Mouse (Mus musculus): ENCODE data around the gene Mcf2l. TPM values are rescaled to one million over a fixed set of nuclear protein-coding genes. Genes with fewer than 3 reads are reported as not detected.

The Mcf2l gene
- total RNA-seq, 2 experiments from 2014 or later: 75.1 to 93.4 TPM

DNA sequence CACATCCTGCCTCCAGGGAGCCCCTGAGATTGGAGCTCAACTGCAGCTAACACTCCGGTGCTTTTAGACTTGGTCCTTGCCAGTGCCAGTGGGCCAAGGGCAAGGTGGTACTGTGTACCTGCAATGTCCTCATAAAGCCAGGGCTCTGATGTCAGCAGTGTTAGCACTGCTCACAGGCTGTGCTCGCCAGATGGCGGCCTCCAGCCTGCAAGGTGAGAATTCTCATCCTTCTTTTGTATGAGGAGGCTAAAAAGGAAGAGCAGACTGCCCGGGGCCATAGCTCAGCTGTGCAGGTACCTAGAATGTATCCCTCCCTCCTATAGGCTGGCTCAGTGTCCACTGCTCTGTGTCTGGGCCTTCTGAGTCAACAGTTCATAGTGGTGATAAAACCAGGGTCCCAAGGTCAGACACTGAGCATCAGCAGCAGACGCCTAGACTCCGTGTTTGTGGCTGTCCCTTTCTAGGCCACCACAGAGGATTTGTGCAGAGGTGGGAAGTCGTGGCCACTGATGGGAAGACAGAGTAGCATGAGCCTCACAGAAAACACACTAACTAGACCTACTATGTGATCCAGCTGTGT, 77.5 kb downstream of the Mcf2l start:
- DNase-seq: no peak

DNA sequence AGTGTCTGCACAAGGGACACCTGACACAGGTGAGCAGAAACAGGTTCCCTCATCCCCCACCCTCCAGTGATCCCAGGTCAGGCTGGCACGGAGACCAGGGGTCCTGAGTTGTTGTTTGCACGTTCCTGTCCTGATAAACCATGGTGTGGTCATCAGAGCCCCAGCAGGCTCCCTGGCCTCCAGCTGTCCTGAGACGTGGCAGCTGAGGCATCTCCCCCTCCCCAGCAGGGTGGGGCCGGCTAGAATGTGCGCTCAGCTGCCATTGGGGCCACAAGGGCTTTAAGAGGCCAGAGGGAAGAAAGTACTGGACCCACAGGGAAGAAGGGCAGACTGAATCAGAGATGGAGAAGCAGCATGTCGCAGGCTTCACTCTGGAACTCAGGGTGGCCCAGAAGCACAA, 79.1 kb downstream of the Mcf2l start:
- no peak for DNase-seq

DNA sequence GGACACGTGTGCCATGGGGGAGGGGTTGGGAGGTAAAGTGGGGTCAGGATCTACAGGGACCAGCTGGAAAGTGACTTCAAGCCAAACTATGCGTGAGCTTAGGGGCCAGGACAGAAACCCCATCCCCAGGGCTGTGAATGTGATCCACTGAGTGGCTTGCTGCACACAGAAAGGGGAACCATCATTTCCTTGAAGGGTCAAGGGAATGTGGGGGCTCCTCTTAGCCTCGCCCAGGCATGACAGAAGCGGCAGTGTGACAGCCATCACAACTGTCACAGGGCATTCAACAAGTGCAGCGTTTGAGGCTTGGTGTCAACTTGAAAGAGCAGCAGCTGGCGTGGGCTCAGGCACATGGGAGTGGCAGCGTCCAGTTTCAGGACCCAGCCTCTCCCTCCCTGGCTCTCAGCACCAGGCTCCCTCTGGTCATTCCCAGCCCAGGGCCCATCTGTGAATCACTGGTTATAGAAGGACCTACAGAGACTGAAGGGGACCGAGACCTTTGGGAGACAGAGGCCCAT, 81.8 kb downstream of the Mcf2l start:
- DNase-seq: no peak

DNA sequence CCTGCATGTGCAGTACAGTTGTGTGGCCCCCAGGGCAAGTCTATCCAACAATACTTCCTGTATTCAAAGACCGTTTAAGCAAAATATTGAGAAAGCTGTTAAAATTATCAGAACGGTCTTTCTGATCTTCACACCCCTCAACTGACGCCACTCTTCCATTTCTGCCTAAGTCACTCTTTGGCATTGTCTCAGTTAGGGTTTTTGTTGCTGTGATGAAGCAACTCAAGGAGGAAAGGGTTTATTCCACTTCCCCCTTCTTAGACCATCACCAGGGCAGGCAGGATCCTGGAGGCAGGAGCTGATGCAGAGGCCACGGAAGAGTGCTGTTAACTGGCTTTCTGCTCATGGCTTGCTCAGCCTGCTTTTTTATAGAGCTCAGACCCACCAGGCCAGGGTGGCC, 82.3 kb downstream of the Mcf2l start:
- DNase-seq: no peak

DNA sequence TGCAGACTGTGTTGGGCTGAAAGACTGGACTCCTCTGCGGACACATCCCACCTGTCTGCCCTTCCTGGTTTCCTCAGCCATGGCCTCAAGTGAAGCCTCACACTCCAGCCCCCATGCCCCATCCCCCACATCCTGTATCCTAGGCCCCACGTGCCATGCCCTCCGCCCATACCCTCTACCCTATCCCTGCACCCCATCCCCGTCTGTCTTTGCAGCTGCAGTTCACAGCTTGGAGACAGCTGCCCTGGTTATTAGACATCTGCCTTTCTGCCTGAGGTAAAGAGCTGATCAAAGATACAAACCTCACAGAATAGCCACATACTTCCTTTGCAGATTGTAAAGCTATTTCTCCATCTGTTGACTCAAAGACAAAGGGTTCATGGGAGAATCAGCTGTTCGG, 83.3 kb downstream of the Mcf2l start:
- DNase-seq: no peak

DNA sequence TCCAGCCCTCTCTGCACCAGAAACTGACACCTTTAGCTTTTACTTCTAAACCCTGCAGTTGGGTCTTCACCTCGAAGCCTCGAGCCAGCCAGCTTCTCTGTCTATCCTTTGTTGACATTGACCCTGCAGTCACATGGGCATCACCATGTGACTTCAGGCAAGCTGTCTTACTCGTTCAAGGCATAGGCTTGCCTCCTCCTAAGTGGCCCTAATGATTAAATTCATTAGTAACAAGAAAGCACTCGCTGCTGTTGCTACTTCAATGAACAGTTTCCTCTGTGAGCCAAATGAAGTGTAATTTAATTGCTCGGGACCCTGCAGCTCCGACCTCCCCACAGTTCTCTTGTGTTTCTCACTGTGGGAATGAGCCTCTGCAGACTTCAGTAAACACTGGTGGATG, 83.8 kb downstream of the Mcf2l start:
- no peak for DNase-seq

DNA sequence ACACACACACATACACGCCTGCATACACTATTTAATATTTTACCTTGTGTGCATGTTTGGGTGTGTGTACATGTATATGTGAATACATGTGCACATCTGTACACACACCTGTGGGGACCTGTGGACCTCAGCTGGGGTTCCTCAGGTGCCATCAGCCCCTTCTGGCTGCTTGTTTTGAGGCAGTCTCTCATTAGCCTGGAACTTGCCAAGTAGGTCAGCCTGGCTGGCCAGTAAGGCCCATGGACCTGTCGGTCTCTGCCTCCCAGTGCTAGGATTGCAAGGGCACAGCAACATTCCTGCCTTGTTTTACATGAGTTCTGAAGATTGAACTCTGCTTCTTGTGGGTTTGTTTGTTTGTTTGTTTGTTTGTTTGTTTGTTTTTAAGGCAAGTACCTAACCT, 87.0 kb downstream of the Mcf2l start:
- no peak for DNase-seq

DNA sequence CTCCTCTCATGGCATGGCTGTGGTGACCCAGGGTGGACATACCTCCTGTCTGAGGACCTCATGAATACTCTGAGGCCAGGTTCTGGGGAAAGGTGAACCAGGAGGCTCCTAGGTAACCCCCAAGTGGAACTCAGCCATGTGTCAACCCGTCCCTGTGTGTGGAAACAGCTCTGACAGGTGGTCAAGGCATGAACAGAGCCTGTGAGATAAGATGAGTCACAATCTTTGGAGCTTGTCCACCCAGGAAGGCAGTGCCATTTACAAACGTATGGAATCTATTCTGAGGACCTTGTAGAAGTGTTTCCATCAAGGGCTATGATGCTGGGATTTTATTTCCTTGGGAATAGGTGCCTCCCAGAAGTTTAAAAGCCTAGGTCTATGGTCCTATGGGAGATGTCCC, 87.6 kb downstream of the Mcf2l start:
- no peak for DNase-seq

DNA sequence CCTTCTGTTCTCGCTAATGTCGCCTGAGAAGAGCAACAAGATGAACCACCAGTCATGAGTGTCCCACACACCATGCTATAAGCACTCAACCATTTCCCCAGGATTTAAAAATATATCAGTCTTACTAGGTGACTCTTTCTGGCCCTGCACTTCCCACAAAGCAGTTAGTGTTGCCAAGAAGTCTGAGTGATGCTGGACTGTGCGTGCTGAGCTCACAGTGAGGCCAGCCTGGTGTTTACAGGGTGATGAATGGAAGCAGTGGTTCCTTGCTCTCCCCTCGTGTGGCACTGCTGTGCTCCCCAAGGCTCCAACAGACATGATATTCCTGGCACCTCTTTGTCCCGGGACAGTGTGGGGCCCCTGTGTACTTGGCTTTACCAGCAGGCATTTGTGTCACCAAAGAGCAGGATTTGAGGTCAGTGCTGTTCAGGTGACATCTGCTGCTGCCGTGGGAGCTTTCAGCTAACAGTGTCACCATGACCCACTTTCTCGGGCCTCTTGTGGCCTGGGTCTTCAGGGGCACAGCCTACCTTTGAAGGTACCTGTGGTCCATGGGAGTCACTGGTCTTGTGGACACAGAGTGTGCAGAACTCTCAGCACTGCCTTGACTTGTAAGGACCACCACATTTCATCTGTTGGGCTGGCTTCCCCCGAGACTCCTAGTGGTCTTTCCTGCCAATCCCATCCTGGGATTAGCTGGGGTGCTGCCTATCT, 88.4 kb downstream of the Mcf2l start:
- DNase-seq: no peak

DNA sequence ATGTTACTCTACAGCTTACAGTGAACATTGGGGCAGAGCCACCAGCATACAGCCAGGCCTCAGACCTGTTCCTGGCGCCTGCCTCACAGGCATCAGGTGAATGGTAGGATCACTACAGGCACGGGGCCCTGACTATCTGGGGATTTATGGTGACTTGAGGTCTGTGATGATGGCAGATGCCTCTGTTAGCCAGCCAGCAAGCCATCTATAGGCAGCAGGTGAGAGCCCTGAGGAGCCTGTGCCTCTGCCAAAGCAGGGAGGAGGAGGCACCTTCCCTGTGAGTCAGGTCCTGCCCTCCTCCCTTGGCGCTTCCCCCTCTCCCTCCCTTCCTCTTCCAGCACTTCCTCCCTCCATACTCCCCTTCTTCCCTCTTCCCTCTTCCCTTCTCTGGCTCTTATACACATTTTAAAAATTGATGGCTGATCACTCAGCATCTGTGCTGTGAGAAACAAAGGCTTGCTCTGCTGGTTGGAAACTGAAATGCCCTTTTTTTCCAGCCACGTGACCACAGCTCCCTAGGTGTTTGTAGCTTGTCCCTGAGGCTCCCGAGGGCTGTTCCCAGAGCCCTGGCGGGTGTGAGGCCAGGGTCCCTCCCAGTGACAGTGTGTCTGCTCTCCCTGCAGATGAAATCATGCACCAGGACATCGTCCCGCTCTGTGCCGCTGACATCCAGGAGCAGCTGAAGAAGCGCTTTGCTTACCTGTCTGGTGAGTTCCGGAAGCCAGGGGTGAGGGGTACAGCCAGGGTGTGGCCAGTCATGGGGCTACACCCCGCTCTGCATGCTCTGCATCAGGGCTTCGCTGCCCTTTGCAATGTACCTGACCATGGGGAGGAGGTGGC, 89.2 kb downstream of the Mcf2l start:
- DNase-seq: no peak

DNA sequence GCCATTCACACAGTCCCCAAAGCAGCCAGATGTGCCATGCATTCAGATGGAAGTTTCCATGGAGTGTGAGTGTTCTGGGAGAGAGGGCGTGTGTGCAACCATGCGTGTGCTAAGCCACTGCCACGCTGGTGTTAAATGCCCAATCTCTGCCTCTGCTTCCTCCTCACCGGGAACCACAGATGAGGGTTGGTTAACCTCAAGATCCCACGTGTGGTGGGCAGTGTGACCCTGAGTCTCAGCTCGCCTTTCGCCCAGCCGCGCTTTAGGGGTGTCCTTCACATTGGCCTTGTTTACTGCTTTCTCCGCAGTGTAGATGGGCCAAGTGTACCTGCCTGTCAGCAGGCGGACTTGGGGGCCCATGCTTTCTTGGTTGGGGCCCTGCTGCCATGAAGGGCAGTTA, 102.7 kb downstream of the Mcf2l start:
- no peak for DNase-seq

DNA sequence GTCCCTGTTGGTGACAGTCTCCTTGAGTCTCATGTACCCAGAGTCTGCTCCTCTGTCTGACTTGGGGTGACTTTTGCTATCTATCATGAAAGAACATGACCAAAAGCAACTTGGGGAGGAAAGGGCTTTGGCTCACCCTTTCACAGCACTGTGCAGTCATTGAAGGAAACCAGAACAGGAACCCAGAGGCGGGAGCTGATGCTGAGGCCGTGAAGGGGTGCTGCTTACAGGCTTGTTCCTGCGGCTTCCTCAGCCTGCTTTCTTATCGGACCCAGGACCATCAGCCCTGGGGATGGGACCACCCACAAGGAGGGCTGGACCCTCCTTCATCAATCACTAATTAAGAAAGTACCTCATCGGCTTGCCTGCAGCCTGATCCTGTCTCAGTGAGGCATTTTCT, 103.1 kb downstream of the Mcf2l start:
- no peak for DNase-seq

DNA sequence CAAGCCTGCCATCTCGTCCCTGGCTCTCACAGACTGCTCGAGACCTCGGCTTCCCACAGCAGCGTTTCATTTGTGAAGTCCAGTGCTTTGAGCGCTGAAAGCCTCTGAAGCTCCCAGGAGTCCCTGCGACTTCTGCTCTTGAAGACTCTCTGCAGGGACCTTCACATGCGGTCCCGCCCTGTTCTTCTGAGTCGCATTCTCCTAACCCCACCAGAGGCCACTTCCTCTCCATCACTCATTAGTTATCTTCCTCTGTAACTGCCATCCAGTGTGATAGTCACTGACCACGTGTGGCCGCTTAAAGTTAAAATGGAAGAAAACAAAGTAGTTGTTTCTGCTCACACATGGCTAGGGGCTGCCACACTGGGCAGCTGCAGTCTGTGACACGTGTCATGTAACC, 103.7 kb downstream of the Mcf2l start:
- DNase-seq: no peak

DNA sequence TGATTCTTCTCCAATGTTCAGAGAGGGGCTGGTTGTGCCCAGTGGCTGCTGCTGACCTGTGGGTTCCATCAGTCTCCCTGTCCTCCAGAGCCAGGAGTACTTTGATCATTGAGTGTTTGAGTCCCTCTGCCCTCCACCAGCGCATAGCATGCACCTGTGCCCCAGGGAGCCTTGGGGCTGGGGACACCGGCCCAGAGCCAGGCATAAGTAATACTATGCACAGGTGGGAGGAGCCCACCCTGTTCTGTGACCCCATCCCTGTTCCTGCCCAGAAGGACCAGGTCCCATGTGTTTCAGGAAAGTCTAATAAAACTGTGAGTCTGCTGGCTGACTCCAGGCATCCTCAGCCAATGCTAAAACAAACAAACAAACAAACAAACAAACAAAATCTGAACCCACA, 104.7 kb downstream of the Mcf2l start:
- DNase-seq: no peak

DNA sequence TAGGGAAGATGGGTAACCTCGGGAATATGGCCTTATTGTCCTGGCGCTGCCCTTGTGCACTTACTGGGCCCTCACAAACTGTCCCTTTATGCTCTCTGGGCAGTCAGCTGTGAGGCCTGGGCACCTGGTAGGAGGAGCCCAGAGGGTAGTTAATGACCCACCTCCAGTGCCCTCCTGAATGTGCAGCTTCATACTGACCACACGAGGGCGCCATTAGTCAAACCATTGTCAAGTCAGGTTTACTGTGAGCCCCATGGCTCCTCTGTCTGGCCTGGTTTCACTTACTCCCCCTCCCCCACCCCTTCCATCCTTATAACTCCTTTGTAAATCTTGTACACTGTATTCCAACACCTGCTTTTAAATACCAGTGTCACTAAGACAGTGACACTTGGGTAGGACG, 105.1 kb downstream of the Mcf2l start:
- DNase-seq: peak; percentile 49 to 60

DNA sequence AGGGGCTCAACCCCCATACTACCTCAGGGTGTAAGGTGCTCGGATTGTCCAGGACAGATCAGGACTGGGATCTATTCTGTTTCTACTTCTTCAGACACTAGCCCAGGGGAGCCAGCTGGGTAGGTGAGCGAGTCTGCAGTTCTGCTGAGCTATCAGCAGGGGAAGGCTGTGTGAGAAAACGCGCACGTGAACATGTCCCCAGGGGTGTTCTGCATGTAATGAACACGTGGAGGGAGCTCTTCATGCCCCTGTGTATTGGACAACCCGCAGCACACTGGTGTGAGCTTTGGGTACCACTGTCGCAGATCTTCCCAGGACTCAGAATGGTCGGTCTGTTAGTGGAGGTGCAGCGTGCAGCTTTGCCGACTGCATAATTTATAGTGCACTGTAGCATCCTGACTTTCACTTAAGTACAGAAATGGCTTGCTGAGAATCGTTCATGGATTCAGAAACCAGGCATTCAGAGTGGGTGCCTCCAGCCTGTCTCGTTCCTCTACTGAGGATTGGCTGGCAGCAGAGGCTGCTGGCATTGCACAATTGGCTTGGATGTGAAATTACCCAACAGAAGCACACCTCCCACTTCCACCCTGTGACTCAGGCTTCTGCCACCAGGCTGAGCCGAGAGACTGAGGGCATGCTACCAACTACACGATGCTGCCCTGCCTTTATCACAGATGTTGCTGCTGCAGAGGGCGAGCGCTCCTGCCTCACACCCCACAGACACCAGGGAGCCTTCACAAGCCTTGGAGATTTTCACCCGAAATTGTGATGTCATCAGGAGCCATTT, 110.3 kb downstream of the Mcf2l start:
- DNase-seq: no peak

DNA sequence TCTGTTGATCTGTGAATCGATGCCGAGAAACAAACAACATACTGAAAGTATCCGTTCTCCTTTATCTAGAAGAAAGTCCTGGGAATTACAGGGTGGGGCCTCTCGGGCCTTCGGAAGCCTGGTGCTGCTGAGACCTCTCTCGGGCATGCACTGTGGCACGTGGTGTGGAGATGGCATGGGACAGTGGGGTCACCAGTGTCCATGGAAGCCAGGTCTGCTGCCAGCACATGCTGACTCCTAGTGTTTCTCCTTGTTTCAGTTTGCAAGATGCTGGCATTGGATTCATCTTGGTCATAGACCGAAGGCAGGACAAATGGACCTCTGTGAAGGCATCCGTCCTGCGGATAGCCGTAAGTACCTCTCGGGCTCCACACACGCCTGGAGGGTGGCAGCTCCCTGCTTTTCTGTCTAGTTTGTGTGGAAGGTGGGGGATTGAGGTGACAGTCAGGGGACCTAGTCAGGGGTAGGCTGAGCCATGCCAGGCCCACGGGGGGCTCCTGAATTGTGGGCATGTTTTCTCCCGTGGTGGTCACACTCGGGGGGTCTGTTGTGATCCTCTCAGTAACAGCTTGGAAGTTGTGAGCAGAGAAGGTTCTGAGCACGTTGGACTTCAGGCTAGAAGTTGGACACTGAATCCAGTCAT, 111.1 kb downstream of the Mcf2l start:
- DNase-seq: no peak

DNA sequence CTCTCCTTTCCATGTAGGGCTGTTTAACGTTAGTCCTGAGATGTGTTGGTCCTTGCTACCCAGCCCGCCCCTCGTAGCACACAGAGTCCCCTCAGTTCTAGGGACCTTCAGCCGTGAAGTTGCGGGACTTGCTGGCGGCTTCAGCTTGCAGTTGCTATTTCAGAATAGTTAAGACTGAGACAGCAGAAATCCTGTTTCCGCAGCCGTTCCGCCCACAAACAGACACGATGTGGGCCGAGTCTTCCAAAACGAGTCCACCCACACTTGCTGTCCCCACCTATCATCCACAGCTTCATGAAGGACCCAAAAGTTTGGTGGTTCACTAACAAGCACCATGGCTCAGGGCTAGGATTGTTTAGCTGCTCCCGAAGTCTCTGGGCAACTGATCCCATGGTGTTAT, 111.7 kb downstream of the Mcf2l start:
- no peak for DNase-seq

DNA sequence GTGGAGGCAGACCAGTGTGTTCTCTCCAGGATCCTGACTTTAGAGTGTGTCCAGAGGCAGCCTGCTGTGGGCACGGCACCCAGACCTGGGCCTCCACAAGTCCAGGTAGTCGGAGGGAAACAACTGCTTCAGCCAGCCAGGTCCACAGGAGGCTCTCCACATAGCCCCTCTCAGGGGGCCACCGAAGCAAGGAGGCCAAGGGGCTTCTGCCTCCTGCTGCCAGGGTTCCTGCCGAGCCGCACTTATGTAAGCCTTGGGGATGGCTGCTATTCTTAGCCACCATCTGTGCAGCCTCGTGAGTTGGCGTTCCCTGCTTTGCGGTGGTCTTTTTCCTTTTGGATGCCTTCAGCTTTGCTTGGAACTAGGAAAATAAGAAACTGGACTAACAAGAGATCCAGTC, 114.0 kb downstream of the Mcf2l start:
- DNase-seq: peak in 1 of 2 experiments; percentile 46

DNA sequence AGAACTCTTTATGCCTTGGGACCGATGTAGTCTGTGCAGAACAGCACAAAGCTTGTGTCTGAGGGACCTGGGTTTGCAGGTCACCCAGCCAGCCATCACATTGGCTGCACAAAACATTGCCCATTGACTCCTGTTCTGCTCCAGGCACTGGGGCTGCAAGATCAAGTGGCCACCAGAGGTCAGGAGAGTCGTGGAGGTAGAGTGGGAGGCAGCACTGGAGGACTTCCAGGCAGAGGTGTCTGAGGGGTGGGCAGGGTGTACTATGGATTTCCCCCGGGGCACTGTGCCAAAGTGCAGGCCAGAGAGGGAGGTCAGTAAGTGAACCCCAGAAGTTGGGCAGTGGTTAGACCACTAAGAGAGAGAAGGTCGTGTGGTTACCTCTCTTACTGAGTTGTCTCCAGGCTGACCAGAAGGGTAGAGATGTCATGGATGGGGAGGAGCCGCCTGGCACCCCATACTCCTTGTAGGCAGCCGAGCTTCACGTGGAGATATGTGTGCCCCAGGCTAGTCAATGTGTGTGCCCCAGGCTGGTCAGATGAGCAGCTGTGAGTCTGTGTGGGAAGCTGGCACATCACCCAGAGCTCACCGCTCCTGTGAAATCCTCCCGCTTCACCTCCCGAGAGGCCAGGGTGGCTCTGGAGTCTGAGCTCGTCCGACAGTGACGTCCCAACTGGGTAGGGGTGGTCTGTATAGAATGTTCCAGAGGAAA, 115.3 kb downstream of the Mcf2l start:
- peak in 1 of 2 experiments; percentile 23 for DNase-seq

DNA sequence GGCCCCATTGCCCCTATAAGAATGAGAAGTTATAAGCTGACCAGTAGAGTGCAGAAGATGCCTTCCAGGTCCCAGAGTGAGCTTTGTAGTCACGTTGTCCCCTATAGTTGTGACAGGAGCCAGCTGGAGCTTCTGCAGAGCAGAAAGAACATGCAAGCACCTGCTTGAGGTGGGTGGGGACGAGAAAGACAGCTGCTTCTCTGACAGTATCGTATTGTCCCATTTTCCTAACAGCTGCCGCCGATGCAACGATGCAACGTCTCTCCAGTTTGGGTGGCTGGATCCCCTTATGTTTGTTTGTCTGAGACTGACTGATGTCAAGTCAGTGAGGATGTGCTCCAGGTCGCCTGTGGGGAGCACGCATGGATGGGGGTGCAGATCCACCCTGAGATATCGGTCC, 117.8 kb downstream of the Mcf2l start:
- no peak for DNase-seq

Data from heart, adult 18-20 months (tissue).